ENCODE assay signal across 9 mouse cellular contexts in the genomic region with DNA sequence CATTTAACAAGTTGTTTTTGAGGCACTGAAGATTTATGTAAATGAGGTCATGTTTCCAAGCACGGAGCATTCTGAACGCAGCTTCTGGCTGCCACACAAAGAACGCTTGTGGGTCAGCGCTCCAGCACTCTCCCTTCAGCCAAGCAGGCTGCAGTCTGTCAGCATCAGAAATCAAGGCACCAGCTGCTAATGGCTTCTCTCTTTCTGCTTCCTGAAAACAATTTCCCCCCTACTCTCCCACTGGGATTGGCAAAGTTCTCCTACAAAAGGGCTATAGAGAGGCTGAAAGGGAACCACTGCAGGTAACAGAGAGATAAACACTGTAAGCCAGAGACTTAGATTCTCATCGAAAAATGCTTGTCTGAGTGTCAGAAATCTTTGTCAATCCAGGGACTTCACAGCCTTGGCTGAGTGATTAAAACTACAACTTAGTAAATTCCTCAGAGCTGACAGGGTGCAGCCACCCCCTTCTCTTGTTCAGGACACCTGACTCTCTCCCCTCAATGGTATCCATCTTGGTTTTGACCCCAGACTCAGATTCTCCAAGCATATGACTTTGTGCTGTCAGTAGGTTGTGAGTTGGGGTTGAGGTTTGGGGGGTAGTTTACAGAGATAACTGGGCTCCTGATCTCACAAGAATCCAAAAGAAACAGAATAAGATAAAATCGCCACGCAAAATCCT.
DNase-seq lines count a peak whose midpoint lies in the region; ATAC-seq and TF ChIP-seq lines count a peak whose summit lies in the region.
"Had no signal": no experiment of that assay in that cellular context is flagged by ENCODE, and none has a peak within 500 bp of the region (broad histone marks: within the 10 kb centered on the region; RNA-seq: fewer than 3 reads in every experiment).

No protein-coding gene starts in this region.

- H3K9ac ChIP-seq in neural tube, embryonic 11.5 days (ENCODE audit: low read length), result no peak overlapping the region
- no peak overlapping the region for H3K9ac ChIP-seq in heart, embryonic 12.5 days
- no peak overlapping the region for H3K9ac ChIP-seq in kidney, postnatal 0 days (ENCODE audit: low read depth, low read length)
- H3K9ac ChIP-seq in stomach, embryonic 16.5 days (ENCODE audit: low read length), result no peak overlapping the region

- peak; percentile 74 for ATAC-seq in neural tube, embryonic 11.5 days (ENCODE audit: insufficient read depth, low FRiP score, low TSS enrichment)
- ATAC-seq in heart, embryonic 12.5 days (ENCODE audit: insufficient number of reproducible peaks, low FRiP score), result no peak
- ATAC-seq in kidney, postnatal 0 days (replicated peaks; ENCODE audit: low FRiP score, low read depth), result peak; percentile 19; the same call in 1 of the 2 replicates
- peak; percentile 64 for ATAC-seq in stomach, embryonic 16.5 days (ENCODE audit: insufficient read depth, low FRiP score)

- H3K36me3 ChIP-seq in neural tube, embryonic 11.5 days (ENCODE audit: control insufficient read depth, insufficient read depth, low read length), result no peaks in the 10 kb centered on the region
- H3K36me3 ChIP-seq in heart, embryonic 12.5 days, result no peaks in the 10 kb centered on the region
- H3K36me3 ChIP-seq in kidney, postnatal 0 days (ENCODE audit: insufficient read depth, low read length), result no peaks in the 10 kb centered on the region
- no peaks in the 10 kb centered on the region for H3K36me3 ChIP-seq in stomach, embryonic 16.5 days (ENCODE audit: control insufficient read depth, insufficient read depth, low read length)

- no peaks in the 10 kb centered on the region for H3K9me3 ChIP-seq in neural tube, embryonic 11.5 days (ENCODE audit: control insufficient read depth, low read length)
- no peaks in the 10 kb centered on the region for H3K9me3 ChIP-seq in heart, embryonic 12.5 days (replicated peaks)
- no peaks in the 10 kb centered on the region for H3K9me3 ChIP-seq in kidney, postnatal 0 days (replicated peaks; ENCODE audit: low read length)
- no peaks in the 10 kb centered on the region for H3K9me3 ChIP-seq in stomach, embryonic 16.5 days (replicated peaks; ENCODE audit: control insufficient read depth, low read length)
- H3K9me3 ChIP-seq: megakaryocyte, embryonic 14.5 days had no signal

- peak; percentile 40 for DNase-seq in neural tube, embryonic 11.5 days (ENCODE audit: low spot score)
- no peak for DNase-seq in neural tube, embryonic 10.5 days (ENCODE audit: extremely low spot score, low spot score)
- peak; percentile 88 for DNase-seq in kidney, postnatal 0 days (ENCODE audit: low spot score)
- peak; percentile 58 for DNase-seq in lung, postnatal 10 days
- DNase-seq in thymus, postnatal 0 days (ENCODE audit: low spot score), result no peak

- TF ChIP-seq POLR2A in cortical plate, adult 2 months (IDR thresholded peaks at IDR 0.05; ENCODE audit: extremely low read depth, insufficient read depth, low read length), result 0 out of 2 replicates have a peak, but pooled peaks have one; percentile 20

- H3K27ac ChIP-seq in neural tube, embryonic 11.5 days (ENCODE audit: low read depth, low read length), result no peak overlapping the region
- H3K27ac ChIP-seq in cortical plate, adult 2 months (ENCODE audit: insufficient read depth, low read length), result peak overlapping the region; percentile 68
- peak overlapping the region; percentile 6; the same call in 1 of the 2 replicates for H3K27ac ChIP-seq in heart, embryonic 12.5 days (ENCODE audit: poor library complexity, severe bottlenecking)
- no peak overlapping the region; the same call in 1 of the 2 replicates for H3K27ac ChIP-seq in kidney, postnatal 0 days
- peak overlapping the region; percentile 47; the same call in 1 of the 2 replicates for H3K27ac ChIP-seq in stomach, embryonic 16.5 days (ENCODE audit: low read length)

- H3K4me2 ChIP-seq in neural tube, embryonic 11.5 days (ENCODE audit: low read depth), result no peak overlapping the region
- H3K4me2 ChIP-seq in heart, embryonic 12.5 days, result no peak overlapping the region
- 0 out of 2 replicates have a peak overlapping the region, but pooled peaks have one; percentile 6 for H3K4me2 ChIP-seq in kidney, postnatal 0 days (ENCODE audit: low read length)
- no peak overlapping the region for H3K4me2 ChIP-seq in stomach, embryonic 16.5 days (ENCODE audit: low read depth, low read length)

- H3K4me1 ChIP-seq in neural tube, embryonic 11.5 days (ENCODE audit: control insufficient read depth, insufficient read depth, low read length), result no peaks in the 10 kb centered on the region
- no peaks in the 10 kb centered on the region for H3K4me1 ChIP-seq in cortical plate, adult 2 months (ENCODE audit: control insufficient read depth, insufficient read depth, low read length)
- 0 out of 2 replicates have a peak, but pooled peaks cover 3% of the 10 kb centered on the region for H3K4me1 ChIP-seq in heart, embryonic 12.5 days (replicated peaks)
- no peaks in the 10 kb centered on the region for H3K4me1 ChIP-seq in kidney, postnatal 0 days (replicated peaks; ENCODE audit: insufficient read depth, low read length)
- peaks cover 7% of the 10 kb centered on the region for H3K4me1 ChIP-seq in stomach, embryonic 16.5 days (ENCODE audit: control insufficient read depth, insufficient read depth, low read length)

- WGBS in neural tube, embryonic 11.5 days, result 41% methylated on average over 7 of the region's 7 CpGs
- WGBS in heart, embryonic 12.5 days, result 43% methylated on average over 7 of the region's 7 CpGs
- 34% methylated on average over 7 of the region's 7 CpGs for WGBS in kidney, postnatal 0 days
- 36% methylated on average over 7 of the region's 7 CpGs for WGBS in stomach, embryonic 16.5 days

- H3K27me3 ChIP-seq in neural tube, embryonic 11.5 days (ENCODE audit: control insufficient read depth, insufficient read depth, low read length), result no peaks in the 10 kb centered on the region
- H3K27me3 ChIP-seq in heart, embryonic 12.5 days (replicated peaks), result no peaks in the 10 kb centered on the region
- no peaks in the 10 kb centered on the region for H3K27me3 ChIP-seq in kidney, postnatal 0 days (ENCODE audit: insufficient read depth, low read length)
- no peaks in the 10 kb centered on the region for H3K27me3 ChIP-seq in stomach, embryonic 16.5 days (ENCODE audit: control insufficient read depth, insufficient read depth, low read length)
- H3K27me3 ChIP-seq: megakaryocyte, embryonic 14.5 days had no signal

- TF ChIP-seq CTCF in cortical plate, adult 2 months (IDR thresholded peaks at IDR 0.05; ENCODE audit: extremely low read depth, insufficient read depth, low read length), result no peak
- no peak for TF ChIP-seq CTCF in kidney, postnatal 0 days (IDR thresholded peaks at IDR 0.05; ENCODE audit: low read depth)

- H3K4me3 ChIP-seq in neural tube, embryonic 11.5 days (ENCODE audit: low read depth, low read length), result no peak overlapping the region
- H3K4me3 ChIP-seq in cortical plate, adult 2 months (ENCODE audit: insufficient read depth, low read length), result no peak overlapping the region
- H3K4me3 ChIP-seq in heart, embryonic 12.5 days, result no peak overlapping the region
- no peak overlapping the region for H3K4me3 ChIP-seq in kidney, postnatal 0 days (replicated peaks; ENCODE audit: low read depth, low read length)
- no peak overlapping the region for H3K4me3 ChIP-seq in stomach, embryonic 16.5 days (replicated peaks; ENCODE audit: low read length)
- H3K4me3 ChIP-seq: megakaryocyte, embryonic 14.5 days had no signal

Comparison
In these comparisons a context has a peak if more than half of its experiments do, and no peak if none do; other contexts are left out.
1. DNase-seq: peak in neural tube, embryonic 11.5 days (single experiment), kidney, postnatal 0 days (single experiment) and lung, postnatal 10 days (single experiment); none in neural tube, embryonic 10.5 days (single experiment) and thymus, postnatal 0 days (single experiment).
2. H3K27ac ChIP-seq: peak in cortical plate, adult 2 months (single experiment), heart, embryonic 12.5 days (single experiment) and stomach, embryonic 16.5 days (single experiment); none in neural tube, embryonic 11.5 days (single experiment) and kidney, postnatal 0 days (single experiment).